Mouse (Mus musculus): Measurements from ENCODE around the gene Slc22a1. TPM values are rescaled to one million over a fixed set of nuclear protein-coding genes. Genes with fewer than 3 reads are reported as not detected.

The Slc22a1 gene
- polyA plus RNA-seq, 1 experiment, result not detected

- Histone ChIP-seq H3ac (ENCODE audit: control insufficient read depth, insufficient read length) (no peak overlapping the region), H3K79me2 (ENCODE audit: control insufficient read depth, insufficient read depth) (no peaks in the 10 kb centered on the region), H3K36me3 (ENCODE audit: control insufficient read depth, insufficient read depth) (no peaks in the 10 kb centered on the region), H3K4me3 (no peak overlapping the region), H3K27me3 (ENCODE audit: control insufficient read depth, insufficient read depth, insufficient read length) (peaks cover 53% of the 10 kb centered on the region), H3K4me2 (ENCODE audit: low read depth) (no peak overlapping the region)
- TF ChIP-seq REST (IDR thresholded peaks at IDR 0.05; ENCODE audit: insufficient read depth, insufficient read length) (no peak), E2F4 (IDR thresholded peaks at IDR 0.05; ENCODE audit: insufficient read depth) (no peak), MYOD1 (IDR thresholded peaks at IDR 0.05; ENCODE audit: control insufficient read depth in 1 of 3, insufficient read length in 2 of 3, low read depth in 2 of 3) (no peak), CEBPB (IDR thresholded peaks at IDR 0.05; ENCODE audit: insufficient read depth, poor library complexity, severe bottlenecking) (no peak), USF1 (IDR thresholded peaks at IDR 0.05; ENCODE audit: low read depth) (no peak), POLR2A (IDR thresholded peaks at IDR 0.05; ENCODE audit: insufficient read length, low read depth) (no peak), MYOG (IDR thresholded peaks at IDR 0.05; ENCODE audit: control insufficient read depth in 1 of 3, insufficient read depth in 1 of 3, insufficient read length in 2 of 3, low read depth in 2 of 3) (no peak), TCF12 (IDR thresholded peaks at IDR 0.05; ENCODE audit: insufficient read depth, poor library complexity, severe bottlenecking) (no peak)
These were observed 14.9 kb downstream of the Slc22a1 start for GRCm38 (mm10) chr17:12660572-12661260.

GRCm38 (mm10) chr17:12659233-12659632, 16.4 kb downstream of the Slc22a1 start:
- Histone ChIP-seq H3ac (ENCODE audit: control insufficient read depth, insufficient read length) (no peak overlapping the region), H3K36me3 (ENCODE audit: control insufficient read depth, insufficient read depth) (no peaks in the 10 kb centered on the region), H3K79me2 (ENCODE audit: control insufficient read depth, insufficient read depth) (no peaks in the 10 kb centered on the region), H3K4me2 (ENCODE audit: low read depth) (no peak overlapping the region), H3K27me3 (ENCODE audit: control insufficient read depth, insufficient read depth, insufficient read length) (peaks cover 61% of the 10 kb centered on the region), H3K4me3 (no peak overlapping the region)
- TF ChIP-seq POLR2A (IDR thresholded peaks at IDR 0.05; ENCODE audit: insufficient read length, low read depth), result no peak
- TF ChIP-seq TCF3 (IDR thresholded peaks at IDR 0.05; ENCODE audit: insufficient read length, low read depth), result no peak
- TF ChIP-seq TCF12 (IDR thresholded peaks at IDR 0.05; ENCODE audit: insufficient read depth, poor library complexity, severe bottlenecking), result no peak
- no peak for TF ChIP-seq CEBPB (IDR thresholded peaks at IDR 0.05; ENCODE audit: insufficient read depth, poor library complexity, severe bottlenecking)
- no peak for TF ChIP-seq E2F4 (IDR thresholded peaks at IDR 0.05; ENCODE audit: insufficient read depth)
- no peak for TF ChIP-seq MYOD1 (IDR thresholded peaks at IDR 0.05; ENCODE audit: control insufficient read depth in 1 of 3, insufficient read length in 2 of 3, low read depth in 2 of 3)
- no peak for TF ChIP-seq REST (IDR thresholded peaks at IDR 0.05; ENCODE audit: insufficient read depth, insufficient read length)
- no peak for TF ChIP-seq USF1 (IDR thresholded peaks at IDR 0.05; ENCODE audit: low read depth)
- TF ChIP-seq POLR2AphosphoS2 (IDR thresholded peaks at IDR 0.05; ENCODE audit: insufficient read length, low read depth), result no peak
- TF ChIP-seq SRF (IDR thresholded peaks at IDR 0.05; ENCODE audit: control insufficient read depth, insufficient read length, low read depth), result no peak
- no peak for TF ChIP-seq MYOG (IDR thresholded peaks at IDR 0.05; ENCODE audit: control insufficient read depth in 1 of 3, insufficient read depth in 1 of 3, insufficient read length in 2 of 3, low read depth in 2 of 3)
- no peak for TF ChIP-seq MAX (IDR thresholded peaks at IDR 0.05; ENCODE audit: low read depth)

GRCm38 (mm10) chr17:12658784-12659183, 16.8 kb downstream of the Slc22a1 start:
- no peaks in the 10 kb centered on the region for H3K36me3 ChIP-seq (ENCODE audit: control insufficient read depth, insufficient read depth)
- H3K4me2 ChIP-seq (ENCODE audit: low read depth), result no peak overlapping the region
- H3K4me3 ChIP-seq, result no peak overlapping the region
- no peak overlapping the region for H3ac ChIP-seq (ENCODE audit: control insufficient read depth, insufficient read length)
- peaks cover 56% of the 10 kb centered on the region for H3K27me3 ChIP-seq (ENCODE audit: control insufficient read depth, insufficient read depth, insufficient read length)
- TF ChIP-seq POLR2A (IDR thresholded peaks at IDR 0.05; ENCODE audit: insufficient read length, low read depth) (no peak), TCF12 (IDR thresholded peaks at IDR 0.05; ENCODE audit: insufficient read depth, poor library complexity, severe bottlenecking) (no peak), TCF3 (IDR thresholded peaks at IDR 0.05; ENCODE audit: insufficient read length, low read depth) (no peak)
- no peaks in the 10 kb centered on the region for H3K79me2 ChIP-seq (ENCODE audit: control insufficient read depth, insufficient read depth)

GRCm38 (mm10) chr17:12655826-12656225, 19.8 kb downstream of the Slc22a1 start:
- TF ChIP-seq CEBPB (IDR thresholded peaks at IDR 0.05; ENCODE audit: insufficient read depth, poor library complexity, severe bottlenecking), result no peak
- TF ChIP-seq USF1 (IDR thresholded peaks at IDR 0.05; ENCODE audit: low read depth), result no peak
- no peak for TF ChIP-seq E2F4 (IDR thresholded peaks at IDR 0.05; ENCODE audit: insufficient read depth)
- no peak for TF ChIP-seq SRF (IDR thresholded peaks at IDR 0.05; ENCODE audit: control insufficient read depth, insufficient read length, low read depth)
- no peak for TF ChIP-seq MYOG (IDR thresholded peaks at IDR 0.05; ENCODE audit: control insufficient read depth in 1 of 3, insufficient read depth in 1 of 3, insufficient read length in 2 of 3, low read depth in 2 of 3)
- no peak for TF ChIP-seq TCF12 (IDR thresholded peaks at IDR 0.05; ENCODE audit: insufficient read depth, poor library complexity, severe bottlenecking)
- no peak for TF ChIP-seq REST (IDR thresholded peaks at IDR 0.05; ENCODE audit: insufficient read depth, insufficient read length)
- TF ChIP-seq POLR2AphosphoS2 (IDR thresholded peaks at IDR 0.05; ENCODE audit: insufficient read length, low read depth), result no peak
- TF ChIP-seq MYOD1 (IDR thresholded peaks at IDR 0.05; ENCODE audit: control insufficient read depth in 1 of 3, insufficient read length in 2 of 3, low read depth in 2 of 3), result no peak
- TF ChIP-seq MAX (IDR thresholded peaks at IDR 0.05; ENCODE audit: low read depth), result no peak
- no peak for TF ChIP-seq POLR2A (IDR thresholded peaks at IDR 0.05; ENCODE audit: insufficient read length, low read depth)
- no peak for TF ChIP-seq TCF3 (IDR thresholded peaks at IDR 0.05; ENCODE audit: insufficient read length, low read depth)
- H3K27me3 ChIP-seq (ENCODE audit: control insufficient read depth, insufficient read depth, insufficient read length), result peaks cover 42% of the 10 kb centered on the region
- H3K4me3 ChIP-seq, result no peak overlapping the region
- no peak overlapping the region for H3K4me2 ChIP-seq (ENCODE audit: low read depth)
- H3ac ChIP-seq (ENCODE audit: control insufficient read depth, insufficient read length), result no peak overlapping the region
- no peaks in the 10 kb centered on the region for H3K36me3 ChIP-seq (ENCODE audit: control insufficient read depth, insufficient read depth)
- no peaks in the 10 kb centered on the region for H3K79me2 ChIP-seq (ENCODE audit: control insufficient read depth, insufficient read depth)

- no peak overlapping the region for H3K4me2 ChIP-seq (ENCODE audit: low read depth)
- H3K79me2 ChIP-seq (ENCODE audit: control insufficient read depth, insufficient read depth), result no peaks in the 10 kb centered on the region
- TF ChIP-seq TCF3 (IDR thresholded peaks at IDR 0.05; ENCODE audit: insufficient read length, low read depth), result no peak
- TF ChIP-seq SRF (IDR thresholded peaks at IDR 0.05; ENCODE audit: control insufficient read depth, insufficient read length, low read depth), result no peak
- no peak for TF ChIP-seq CEBPB (IDR thresholded peaks at IDR 0.05; ENCODE audit: insufficient read depth, poor library complexity, severe bottlenecking)
- TF ChIP-seq MYOD1 (IDR thresholded peaks at IDR 0.05; ENCODE audit: control insufficient read depth in 1 of 3, insufficient read length in 2 of 3, low read depth in 2 of 3), result no peak
- no peak for TF ChIP-seq POLR2AphosphoS2 (IDR thresholded peaks at IDR 0.05; ENCODE audit: insufficient read length, low read depth)
- no peak for TF ChIP-seq MYOG (IDR thresholded peaks at IDR 0.05; ENCODE audit: control insufficient read depth in 1 of 3, insufficient read depth in 1 of 3, insufficient read length in 2 of 3, low read depth in 2 of 3)
- no peak for TF ChIP-seq POLR2A (IDR thresholded peaks at IDR 0.05; ENCODE audit: insufficient read length, low read depth)
- no peak for TF ChIP-seq TCF12 (IDR thresholded peaks at IDR 0.05; ENCODE audit: insufficient read depth, poor library complexity, severe bottlenecking)
- TF ChIP-seq MAX (IDR thresholded peaks at IDR 0.05; ENCODE audit: low read depth), result no peak
- no peak for TF ChIP-seq REST (IDR thresholded peaks at IDR 0.05; ENCODE audit: insufficient read depth, insufficient read length)
- no peak for TF ChIP-seq E2F4 (IDR thresholded peaks at IDR 0.05; ENCODE audit: insufficient read depth)
- no peak for TF ChIP-seq USF1 (IDR thresholded peaks at IDR 0.05; ENCODE audit: low read depth)
- H3K27me3 ChIP-seq (ENCODE audit: control insufficient read depth, insufficient read depth, insufficient read length), result peaks cover 40% of the 10 kb centered on the region
- no peak overlapping the region for H3K4me3 ChIP-seq
- no peak overlapping the region for H3ac ChIP-seq (ENCODE audit: control insufficient read depth, insufficient read length)
- no peaks in the 10 kb centered on the region for H3K36me3 ChIP-seq (ENCODE audit: control insufficient read depth, insufficient read depth)
These were observed 21.6 kb downstream of the Slc22a1 start for GRCm38 (mm10) chr17:12654061-12654460.
